Mouse (Mus musculus): Measurements from ENCODE around the gene Kbtbd2. TPM values are rescaled to one million over a fixed set of nuclear protein-coding genes. Genes with fewer than 3 reads are reported as not detected.

The Kbtbd2 gene
- total RNA-seq, 2 experiments from 2014 or later, result 42.2 to 44.8 TPM

DNA sequence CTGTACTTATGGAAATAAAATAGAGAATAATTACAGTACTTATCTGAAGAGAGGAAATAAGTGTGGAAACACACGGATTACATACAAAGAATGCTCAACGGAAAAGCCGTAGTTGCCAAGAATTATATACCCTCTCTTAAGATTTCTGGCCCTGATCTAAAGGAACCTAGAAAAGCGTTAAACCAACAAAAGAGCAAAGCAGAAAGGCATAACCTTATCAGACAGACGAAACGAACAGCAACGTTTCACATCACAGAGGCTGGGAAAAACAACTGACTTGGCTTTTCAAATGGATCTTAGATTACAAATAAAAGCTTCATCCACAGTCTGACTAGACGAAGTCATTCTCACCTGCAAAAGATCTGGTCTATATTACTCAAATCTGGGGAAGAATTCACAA, 1.4 kb downstream of the Kbtbd2 start:
- intact Hi-C loops (cut with DNase I), result no loop called here

DNA sequence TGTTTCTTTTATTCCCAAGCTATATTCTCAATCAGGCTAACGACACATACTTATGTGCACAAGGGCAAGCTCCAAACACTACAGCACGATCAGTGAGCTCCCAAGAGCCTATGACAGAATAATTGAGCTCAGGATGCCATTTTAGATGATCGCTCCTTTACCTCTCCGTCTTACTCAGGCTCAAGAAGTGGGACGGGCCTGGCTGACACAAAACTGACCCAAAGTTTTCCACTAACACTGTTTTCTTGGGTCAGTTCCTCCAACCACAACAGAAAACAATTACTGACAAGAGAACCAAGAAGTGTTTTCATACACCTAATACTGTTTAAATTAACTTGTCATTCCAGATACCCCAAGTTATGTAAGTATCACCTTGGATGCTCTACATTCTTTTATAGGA, 2.8 kb downstream of the Kbtbd2 start:
- no peak for DNase-seq (ENCODE audit: extremely low spot score in 1 of 2, low spot score in 2 of 2)
- intact Hi-C loops (cut with DNase I), result no loop called here

More for the DNA sequence above, 1.4 kb downstream of the Kbtbd2 start:
- DNase-seq (ENCODE audit: extremely low spot score in 1 of 2, low spot score in 2 of 2), result no peak

DNA sequence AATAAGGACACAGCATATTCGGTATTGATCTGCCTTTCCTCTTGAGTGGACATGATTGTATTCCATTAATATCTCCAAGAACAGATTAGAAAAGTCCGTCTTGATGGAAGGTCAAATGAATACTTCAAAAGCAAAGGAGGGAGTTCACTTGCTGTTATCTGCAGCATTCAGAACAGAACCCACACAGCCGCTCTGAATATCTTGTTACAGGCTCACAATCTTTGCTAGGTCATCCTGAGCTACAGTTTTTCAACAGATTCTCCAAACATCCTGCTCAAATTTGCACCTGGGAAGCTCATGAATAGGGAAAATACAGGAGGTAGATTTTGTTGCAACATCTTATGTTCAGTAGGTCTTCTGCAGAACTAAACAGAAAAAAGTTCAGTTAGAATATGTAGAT, 8.3 kb downstream of the Kbtbd2 start:
- DNase-seq (ENCODE audit: extremely low spot score in 1 of 2, low spot score in 2 of 2), result no peak
- intact Hi-C loops (cut with DNase I), result no loop called here

DNA sequence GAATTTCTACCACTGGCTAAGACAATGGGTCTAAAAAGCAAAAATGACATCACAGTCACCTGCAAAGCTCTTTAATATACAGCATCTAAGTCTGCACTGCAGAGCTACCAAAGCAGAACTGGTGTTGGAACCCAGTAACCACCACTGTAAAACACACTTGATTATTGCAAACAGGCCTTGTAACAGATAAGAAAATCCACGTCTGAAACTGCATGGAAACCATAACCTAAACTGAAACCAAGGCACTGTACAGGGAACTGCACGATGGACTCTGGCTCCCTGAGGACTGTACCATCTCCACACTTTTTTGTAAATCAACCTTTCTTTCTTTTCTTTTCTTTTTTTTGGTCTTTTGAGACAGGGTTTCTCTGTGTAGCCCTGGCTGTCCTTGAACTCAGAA, 9.9 kb downstream of the Kbtbd2 start:
- intact Hi-C loops (cut with DNase I), result no loop called here
- no peak for DNase-seq (ENCODE audit: extremely low spot score in 1 of 2, low spot score in 2 of 2)

DNA sequence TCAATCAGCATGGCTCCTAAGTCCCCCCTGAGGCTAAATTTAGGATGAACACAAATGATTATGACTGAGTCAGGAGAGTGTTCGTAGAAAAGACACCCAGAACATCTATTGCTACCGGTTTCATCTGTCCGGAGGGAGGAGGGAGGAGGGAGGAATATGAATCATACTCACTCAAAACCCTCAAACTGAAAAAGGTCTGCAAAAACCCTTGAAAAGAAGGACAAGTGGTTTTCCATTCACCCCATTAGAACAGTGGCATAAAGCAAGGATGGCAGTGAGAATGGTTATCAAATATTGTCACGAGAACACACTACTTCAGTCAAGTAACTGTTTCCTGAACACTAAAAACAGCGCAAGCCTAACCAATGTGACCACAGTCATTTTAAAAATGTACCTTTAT, 12.5 kb downstream of the Kbtbd2 start:
- no peak for DNase-seq (ENCODE audit: extremely low spot score in 1 of 2, low spot score in 2 of 2)
- intact Hi-C loops (cut with DNase I), result no loop called here

DNA sequence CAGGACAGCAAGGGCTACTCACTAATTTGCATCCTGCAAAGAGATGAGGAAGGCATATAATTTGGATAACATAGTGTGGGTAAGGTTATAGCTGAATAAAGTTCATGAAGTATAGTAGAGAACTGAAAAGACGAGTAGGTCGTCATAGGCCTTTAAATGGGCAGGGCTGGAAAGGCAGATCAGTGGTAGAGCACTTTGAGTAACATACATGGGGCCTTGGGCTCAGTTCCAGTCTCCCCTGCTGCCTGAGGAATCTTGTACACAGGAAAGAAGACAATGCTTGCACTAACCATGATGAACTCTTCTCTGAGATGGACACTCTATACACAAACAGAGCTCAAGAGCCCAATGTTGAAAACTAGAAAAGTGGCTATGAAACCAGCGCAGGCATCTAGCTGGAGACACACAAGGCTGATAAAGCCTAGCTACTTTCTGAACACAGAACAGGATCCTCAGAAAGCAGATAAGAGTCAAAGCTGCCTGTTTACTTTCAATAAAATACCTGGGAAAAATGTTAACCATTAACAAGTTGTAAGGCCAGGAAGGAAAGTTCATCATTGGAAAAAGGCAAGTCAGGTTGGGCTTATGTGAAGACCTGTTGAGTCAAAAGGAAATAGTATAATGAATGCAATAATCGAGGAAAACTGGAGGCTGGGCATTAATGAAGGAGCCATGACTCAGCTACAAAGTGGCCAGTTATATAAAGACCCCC, 13.9 kb downstream of the Kbtbd2 start:
- DNase-seq (ENCODE audit: extremely low spot score in 1 of 2, low spot score in 2 of 2), result no peak
- intact Hi-C loops (cut with DNase I), result no loop called here

DNA sequence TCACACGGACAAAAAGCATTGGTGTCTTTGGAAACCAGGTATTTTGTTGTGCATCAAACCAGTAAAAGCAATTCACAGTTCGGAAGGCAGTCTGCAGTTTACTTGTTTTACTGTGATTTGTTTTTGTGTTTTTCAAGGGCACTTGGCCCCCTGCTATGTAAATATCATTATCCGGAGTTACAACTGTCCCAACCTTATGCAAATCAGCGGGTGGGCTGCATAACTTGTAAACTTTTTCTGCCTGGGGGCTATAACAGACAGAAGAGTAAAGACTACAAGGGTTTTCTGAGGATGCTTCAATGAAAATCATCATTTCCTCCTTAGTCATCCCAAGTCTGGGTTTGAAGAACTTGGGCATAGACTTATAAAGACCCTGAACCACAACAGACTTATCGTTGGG, 18.0 kb downstream of the Kbtbd2 start:
- intact Hi-C loops (cut with DNase I), result no loop called here
- no peak for DNase-seq (ENCODE audit: extremely low spot score in 1 of 2, low spot score in 2 of 2)

DNA sequence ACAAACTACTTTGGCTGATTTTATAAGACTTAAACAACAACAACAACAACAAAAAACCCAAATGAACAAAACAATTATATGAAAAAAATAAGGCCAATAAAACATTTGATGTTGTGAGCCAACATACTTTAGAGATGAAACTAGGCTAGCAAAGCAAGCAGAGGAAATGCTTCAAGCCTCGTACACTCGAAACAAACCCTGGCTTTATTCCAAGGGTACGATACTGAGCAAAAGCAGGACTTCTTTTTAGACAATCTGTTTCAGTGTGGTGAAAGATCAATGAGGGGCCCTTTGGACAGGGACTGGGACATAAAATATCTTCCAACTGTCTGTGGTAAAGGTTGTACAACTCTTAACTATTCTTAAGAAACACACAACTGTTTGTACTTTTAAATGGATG, 21.8 kb downstream of the Kbtbd2 start:
- no peak for DNase-seq (ENCODE audit: extremely low spot score in 1 of 2, low spot score in 2 of 2)
- intact Hi-C loops (cut with DNase I), result no loop called here

DNA sequence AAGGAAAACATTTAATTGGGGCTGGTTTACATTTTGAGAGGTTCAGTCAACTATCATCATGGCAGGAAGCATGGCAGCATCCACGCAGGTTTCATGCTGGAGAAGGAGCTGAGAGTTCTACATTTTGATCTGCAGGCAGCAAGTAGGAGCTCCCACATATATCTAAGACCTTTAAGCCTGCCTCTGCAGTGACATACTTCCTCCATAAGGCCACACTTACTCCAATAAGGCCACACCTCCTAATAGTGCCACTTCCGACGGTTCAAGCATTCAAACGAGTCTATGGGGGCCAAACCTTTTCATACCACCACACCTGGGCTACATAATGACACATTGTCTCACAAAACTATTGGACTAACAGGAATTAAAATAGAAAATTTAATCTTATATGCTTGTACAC, 31.9 kb downstream of the Kbtbd2 start:
- intact Hi-C loops (cut with DNase I), result no loop called here
- DNase-seq (ENCODE audit: extremely low spot score in 1 of 2, low spot score in 2 of 2), result no peak

DNA sequence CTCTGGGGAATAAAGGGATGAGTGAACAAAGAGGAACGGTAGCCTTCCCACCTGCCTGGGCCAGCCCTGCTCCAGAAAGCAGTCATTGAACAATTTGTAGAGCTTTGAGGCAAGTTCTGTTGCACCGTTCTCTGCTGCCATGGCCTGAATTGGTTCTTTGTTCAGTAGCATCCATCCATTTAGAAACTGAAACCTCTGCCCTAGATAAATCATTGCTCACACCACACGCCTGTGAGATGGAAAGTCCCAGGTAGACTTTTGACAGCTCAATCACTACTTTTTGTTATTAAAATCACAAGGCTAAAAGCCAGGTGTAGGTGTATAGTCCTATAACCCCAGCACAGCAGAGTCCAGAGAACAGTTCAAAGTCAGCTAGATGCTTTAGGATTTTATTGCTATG, 32.3 kb downstream of the Kbtbd2 start:
- intact Hi-C loops (cut with DNase I), result no loop called here
- DNase-seq (ENCODE audit: extremely low spot score in 1 of 2, low spot score in 2 of 2), result no peak

DNA sequence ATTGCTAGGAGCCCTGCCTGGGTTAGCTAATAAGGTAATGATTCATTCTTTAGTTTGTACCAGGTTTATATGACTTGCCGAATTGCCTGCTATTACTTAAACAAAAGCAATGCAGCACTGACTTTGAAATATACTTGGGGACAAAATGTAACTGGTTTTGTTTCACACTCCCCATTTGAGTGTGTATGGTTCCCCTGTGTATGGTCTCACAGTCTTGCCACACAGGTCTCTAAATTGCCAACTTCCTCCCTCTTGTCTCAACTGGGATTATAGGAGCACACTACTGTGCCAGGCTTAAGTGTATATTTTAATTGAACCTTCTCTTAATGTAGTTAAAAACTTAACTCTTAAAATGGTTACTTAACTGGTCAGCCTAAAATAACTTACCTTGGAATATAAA, 38.3 kb downstream of the Kbtbd2 start:
- DNase-seq (ENCODE audit: extremely low spot score in 1 of 2, low spot score in 2 of 2), result no peak
- intact Hi-C loops (cut with DNase I), result no loop called here

DNA sequence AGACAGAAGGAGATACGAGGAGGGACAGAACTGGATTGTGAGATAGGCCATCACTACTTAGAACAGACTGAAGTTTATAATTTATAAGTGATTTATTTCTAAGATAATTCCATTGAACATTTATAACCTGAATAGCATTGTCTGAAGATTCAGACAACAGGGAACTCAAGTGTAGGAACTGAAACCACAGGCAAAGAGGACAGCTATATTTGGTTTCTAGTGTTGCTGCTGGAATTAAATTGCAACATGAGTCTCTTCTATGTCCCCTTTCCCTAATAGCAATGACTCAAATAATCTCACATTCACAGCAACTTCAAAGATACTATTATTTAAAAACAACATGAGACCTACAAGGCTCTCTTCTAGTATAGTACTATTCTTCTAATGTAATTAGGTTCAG, 41.5 kb downstream of the Kbtbd2 start:
- DNase-seq (ENCODE audit: extremely low spot score in 1 of 2, low spot score in 2 of 2), result no peak
- intact Hi-C loops (cut with DNase I), result no loop called here

DNA sequence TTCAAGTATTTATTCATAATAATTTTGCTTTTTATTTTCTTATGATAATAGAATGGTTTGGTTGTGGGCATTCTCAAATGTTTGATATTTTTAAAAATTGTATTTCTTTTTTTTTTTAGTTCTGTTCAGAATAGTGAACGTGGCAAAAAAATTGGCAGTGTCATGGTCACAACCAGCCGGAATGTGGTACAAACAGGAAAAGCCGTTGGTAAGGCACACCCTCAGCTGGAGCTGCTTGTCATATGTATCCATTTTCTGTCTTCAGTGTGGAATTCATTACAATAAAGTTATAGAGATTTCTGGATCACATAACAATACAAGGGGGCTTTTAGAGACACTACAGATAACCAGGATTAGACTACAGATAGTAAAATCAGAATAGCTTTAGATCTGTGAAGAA, 43.9 kb downstream of the Kbtbd2 start:
- no peak for DNase-seq (ENCODE audit: extremely low spot score in 1 of 2, low spot score in 2 of 2)
- intact Hi-C loops (cut with DNase I), result no loop called here

DNA sequence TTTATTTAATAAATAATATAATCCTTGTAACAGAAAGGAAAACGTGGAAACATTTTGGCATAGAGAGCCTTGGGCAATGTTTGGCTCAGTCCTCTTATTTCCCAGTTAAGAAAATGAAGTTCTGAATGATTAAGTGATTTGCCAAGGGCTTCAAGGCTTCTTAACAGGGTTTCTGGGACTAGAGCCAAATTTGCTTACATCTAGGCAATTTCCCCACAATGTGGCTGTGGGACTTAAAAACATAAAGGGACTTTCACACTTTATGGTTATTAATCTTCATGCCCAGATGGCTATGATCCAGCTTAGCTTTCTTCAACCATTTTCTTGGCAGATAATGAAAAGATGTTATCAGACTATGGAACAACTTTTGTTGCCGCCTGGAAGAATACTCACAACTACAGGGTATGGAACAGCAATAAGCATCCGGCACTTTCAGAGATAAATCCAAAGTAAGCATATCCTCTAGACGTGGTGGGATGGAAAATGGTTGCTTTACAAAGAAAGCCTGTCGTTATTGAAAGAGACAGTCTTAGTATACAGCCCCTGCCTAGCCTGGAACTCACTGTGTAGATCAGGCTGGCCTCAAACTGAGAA, 51.6 kb downstream of the Kbtbd2 start:
- intact Hi-C loops (cut with DNase I), result no loop called here
- DNase-seq (ENCODE audit: extremely low spot score in 1 of 2, low spot score in 2 of 2), result no peak

DNA sequence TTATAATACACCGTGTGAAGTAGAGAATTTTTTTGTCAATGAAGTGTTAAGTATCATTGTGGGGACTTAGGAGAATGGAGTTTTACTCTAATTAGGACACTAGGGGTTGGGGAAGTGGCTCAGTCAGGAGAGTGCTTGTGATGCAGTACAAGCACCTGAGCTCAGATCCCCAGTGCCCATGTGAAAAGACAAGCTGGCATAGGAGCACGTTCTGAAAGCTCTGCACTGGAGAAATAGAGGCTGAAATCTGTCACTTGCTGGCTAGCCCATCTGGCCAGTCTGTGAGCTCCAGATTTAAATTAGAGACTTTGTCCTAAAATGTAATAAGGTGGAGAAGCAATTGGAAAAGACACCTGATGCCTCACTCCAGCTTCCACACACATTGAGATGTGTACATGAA, 65.1 kb downstream of the Kbtbd2 start:
- intact Hi-C loops (cut with DNase I), result no loop called here
- no peak for DNase-seq (ENCODE audit: extremely low spot score in 1 of 2, low spot score in 2 of 2)

Other genes starting within 250 kb of the Kbtbd2 start
- gene Pde1c, start 228.7 kb downstream of the Kbtbd2 start, total RNA-seq (2021), result 1 to 10 TPM; 4.1 to 4.2 TPM
- gene Lsm5, start 93.1 kb downstream of the Kbtbd2 start, total RNA-seq (2021), result 10 to 100 TPM; 22.5 to 31.3 TPM
- 10 to 100 TPM; 34.7 to 37.4 TPM for gene Avl9, start 82.9 kb downstream of the Kbtbd2 start, total RNA-seq (2021)
- gene Fkbp9, start 34.2 kb upstream of the Kbtbd2 start, total RNA-seq (2021), result 10 to 100 TPM; 29.5 to 30.6 TPM
- 10 to 100 TPM; 57.4 to 65.7 TPM for gene Nt5c3, start 126.1 kb upstream of the Kbtbd2 start, total RNA-seq (2021)
- under 1 TPM; 0.55 to 0.60 TPM for gene Vmn1r4, start 126.2 kb upstream of the Kbtbd2 start, total RNA-seq (2021)
- gene Vmn1r5, start 172.5 kb upstream of the Kbtbd2 start, total RNA-seq (2021), result not detected
- not detected for gene Vmn1r6, start 199.4 kb upstream of the Kbtbd2 start, total RNA-seq (2021)
- gene Vmn1r7, start 227.5 kb upstream of the Kbtbd2 start, total RNA-seq (2021), result not detected
- not detected for gene Vmn1r8, start 234.5 kb upstream of the Kbtbd2 start, total RNA-seq (2021)

Data from left cerebral cortex, postnatal 10 days (tissue).